Mouse (Mus musculus): ENCODE data around the gene Stam. TPM values are rescaled to one million over a fixed set of nuclear protein-coding genes. Genes with fewer than 3 reads are reported as not detected.
A peak's percentile ranks its signal among the peaks of the same experiment; 100 is the strongest.
"Not testable (repeated sequence)": the region's sequence is repeated elsewhere in the genome, so short reads cannot be mapped to it uniquely, and the experiment has no call there.

Stam gene
- total RNA-seq (2017), result 30.8 and 33.3 TPM in 2 replicates

GRCm38 (mm10) chr2:14073362-14074220 lies at the start of gene Stam:
Gene Stam, plus strand, starts transcription at chr2:14074098.
- peak; percentile 92 for ATAC-seq (ENCODE audit: extremely low read depth, insufficient number of reproducible peaks, low FRiP score, poor library complexity, severe bottlenecking)

GRCm38 (mm10) chr2:14041249-14041648 lies 32.6 kb upstream of the Stam start:
- no peak for ATAC-seq (ENCODE audit: extremely low read depth, insufficient number of reproducible peaks, low FRiP score, poor library complexity, severe bottlenecking)

DNA sequence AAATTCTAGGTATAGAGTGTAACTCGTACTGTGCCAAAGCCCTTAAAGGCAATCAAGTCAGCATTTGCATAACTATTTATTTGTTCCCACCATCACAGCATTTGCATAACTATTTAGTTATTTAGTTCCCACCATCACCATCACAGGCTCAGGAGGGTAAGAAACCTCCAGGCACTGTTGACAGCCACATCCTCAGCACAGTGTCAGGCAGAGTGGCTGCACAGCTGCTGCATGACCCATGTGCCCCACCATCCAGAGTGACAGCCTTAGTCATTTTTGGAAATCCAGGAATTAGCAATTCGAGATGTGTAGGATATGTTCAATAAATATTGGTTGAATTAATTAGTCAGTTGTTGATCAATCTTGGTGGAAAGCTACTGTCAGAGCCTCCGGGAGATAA lies 30.9 kb upstream of the Stam start:
- ATAC-seq (ENCODE audit: extremely low read depth, insufficient number of reproducible peaks, low FRiP score, poor library complexity, severe bottlenecking), result no peak

- ATAC-seq (ENCODE audit: extremely low read depth, insufficient number of reproducible peaks, low FRiP score, poor library complexity, severe bottlenecking), result no peak
These were observed 30.2 kb upstream of the Stam start for GRCm38 (mm10) chr2:14043577-14044170.

GRCm38 (mm10) chr2:14048381-14048780 lies 25.5 kb upstream of the Stam start:
- ATAC-seq (ENCODE audit: extremely low read depth, insufficient number of reproducible peaks, low FRiP score, poor library complexity, severe bottlenecking), result peak; percentile 84

DNA sequence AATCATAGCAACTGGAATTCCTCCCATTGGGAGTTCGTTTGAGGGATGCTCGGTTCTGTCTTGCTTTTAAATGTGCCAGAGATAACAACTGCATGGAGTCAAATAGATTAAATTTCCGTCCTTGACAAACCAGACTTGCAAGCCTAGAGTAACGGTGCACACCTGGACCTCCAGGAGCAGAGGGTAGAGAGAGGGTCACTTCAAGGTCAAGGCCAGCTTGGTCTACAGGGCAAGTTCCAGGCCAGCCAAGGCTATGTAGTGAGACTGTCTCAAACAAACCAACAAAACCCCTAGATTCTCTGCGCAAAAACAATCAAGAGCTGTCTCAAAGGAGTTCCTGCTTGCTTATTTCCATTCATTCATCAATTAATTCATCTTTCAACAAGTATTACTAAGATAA lies 25.1 kb upstream of the Stam start:
- ATAC-seq (ENCODE audit: extremely low read depth, insufficient number of reproducible peaks, low FRiP score, poor library complexity, severe bottlenecking), result no peak

DNA sequence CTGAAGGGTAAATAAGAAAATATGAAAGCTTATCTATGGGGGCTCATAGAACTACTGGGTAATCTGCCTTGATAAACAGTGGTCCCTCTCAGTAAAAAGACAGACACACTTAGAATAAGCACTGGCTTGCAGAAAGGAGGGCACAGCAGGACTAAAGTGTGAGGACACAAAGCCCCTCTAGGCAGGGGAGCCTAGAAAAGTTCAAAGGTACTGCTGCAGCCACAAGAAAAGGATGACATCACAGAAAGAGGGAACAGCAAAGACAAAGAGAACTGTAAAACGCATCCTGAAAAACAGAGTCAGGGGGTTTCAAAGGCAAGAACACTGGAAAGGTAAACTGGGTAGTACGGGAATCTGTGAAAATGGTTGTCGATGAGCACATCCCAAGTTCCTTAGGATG lies 20.3 kb upstream of the Stam start:
- ATAC-seq (ENCODE audit: extremely low read depth, insufficient number of reproducible peaks, low FRiP score, poor library complexity, severe bottlenecking), result no peak

GRCm38 (mm10) chr2:14054163-14054562 lies 19.7 kb upstream of the Stam start:
- ATAC-seq (ENCODE audit: extremely low read depth, insufficient number of reproducible peaks, low FRiP score, poor library complexity, severe bottlenecking), result no peak

- no peak for ATAC-seq (ENCODE audit: extremely low read depth, insufficient number of reproducible peaks, low FRiP score, poor library complexity, severe bottlenecking)
These were observed 19.2 kb upstream of the Stam start for GRCm38 (mm10) chr2:14054716-14055115.

GRCm38 (mm10) chr2:14055168-14055565 lies 18.7 kb upstream of the Stam start:
- ATAC-seq (ENCODE audit: extremely low read depth, insufficient number of reproducible peaks, low FRiP score, poor library complexity, severe bottlenecking), result 0 out of 2 replicates have a peak, but pooled peaks have one; percentile 15

- ATAC-seq (ENCODE audit: extremely low read depth, insufficient number of reproducible peaks, low FRiP score, poor library complexity, severe bottlenecking), result peak; percentile 26; the same call in 1 of the 2 replicates
These were observed 18.1 kb upstream of the Stam start, which contains the start of gene Hacd1 for GRCm38 (mm10) chr2:14055566-14056331. Gene Hacd1, minus strand, starts transcription at chr2:14056135.

GRCm38 (mm10) chr2:14065704-14066650 lies 7.9 kb upstream of the Stam start:
- no peak for ATAC-seq (ENCODE audit: extremely low read depth, insufficient number of reproducible peaks, low FRiP score, poor library complexity, severe bottlenecking)

GRCm38 (mm10) chr2:14069027-14069426 lies 4.9 kb upstream of the Stam start:
- no peak for ATAC-seq (ENCODE audit: extremely low read depth, insufficient number of reproducible peaks, low FRiP score, poor library complexity, severe bottlenecking)

DNA sequence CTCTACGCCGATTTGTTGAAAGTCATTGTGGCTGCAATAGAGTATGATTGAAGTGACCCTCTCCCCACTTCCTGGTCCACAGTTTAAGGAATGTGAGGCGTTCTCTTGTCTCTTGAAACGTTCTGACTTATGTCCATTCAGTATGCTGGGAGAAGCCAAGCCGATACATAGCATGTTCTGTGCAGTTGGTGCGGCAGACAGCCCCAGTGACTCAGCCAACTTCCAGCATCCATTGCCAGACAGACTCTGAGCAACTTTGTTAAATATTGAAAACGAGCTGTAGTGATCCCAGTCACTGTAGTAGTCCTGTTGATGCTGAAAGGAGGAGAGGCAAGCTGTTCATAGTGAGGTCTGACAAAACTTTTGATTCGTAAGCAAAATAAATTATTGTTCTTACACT lies 3.4 kb upstream of the Stam start:
- ATAC-seq (ENCODE audit: extremely low read depth, insufficient number of reproducible peaks, low FRiP score, poor library complexity, severe bottlenecking), result no peak

GRCm38 (mm10) chr2:14073008-14073361 lies 913 bp upstream of the Stam start:
- no peak for ATAC-seq (ENCODE audit: extremely low read depth, insufficient number of reproducible peaks, low FRiP score, poor library complexity, severe bottlenecking)

DNA sequence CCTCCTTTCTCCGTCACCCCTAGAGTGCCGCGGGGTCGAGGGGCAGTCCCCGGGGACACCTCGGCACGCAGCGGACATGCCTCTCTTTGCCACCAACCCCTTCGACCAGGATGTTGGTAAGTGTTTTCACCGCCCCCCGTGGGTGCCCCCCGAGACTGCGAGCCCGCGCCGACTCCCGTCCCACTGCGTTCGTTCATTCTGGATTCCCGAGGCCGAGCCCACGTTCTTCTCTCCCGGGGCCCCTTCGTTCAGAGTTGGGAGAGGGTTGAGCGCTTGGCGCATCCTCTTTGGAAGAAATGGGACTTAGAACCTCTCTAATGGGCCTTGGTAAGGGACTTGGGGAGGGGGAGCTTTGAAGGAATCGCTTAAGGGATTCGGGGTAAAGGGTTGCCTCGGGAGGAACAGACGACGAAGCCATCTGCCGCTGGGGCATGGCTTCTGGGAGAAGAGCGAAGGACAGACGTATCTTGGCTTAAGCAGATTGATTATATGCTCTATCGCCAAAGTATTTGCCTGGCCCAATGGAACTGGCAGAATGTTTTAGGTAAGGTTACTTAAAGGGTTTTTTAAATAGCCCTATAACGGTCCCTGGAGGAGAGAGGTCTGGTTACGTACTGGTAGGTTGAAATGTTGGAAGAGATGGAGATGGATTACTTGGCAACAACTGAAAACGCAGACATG lies 463 bp downstream of the Stam start:
- ATAC-seq (ENCODE audit: extremely low read depth, insufficient number of reproducible peaks, low FRiP score, poor library complexity, severe bottlenecking), result peak; percentile 32; the same call in 1 of the 2 replicates

- not testable (repeated sequence) for ATAC-seq (ENCODE audit: extremely low read depth, insufficient number of reproducible peaks, low FRiP score, poor library complexity, severe bottlenecking)
These were observed 4.6 kb downstream of the Stam start for GRCm38 (mm10) chr2:14078527-14078926.

GRCm38 (mm10) chr2:14100533-14100932 lies 26.6 kb downstream of the Stam start:
- ATAC-seq (ENCODE audit: extremely low read depth, insufficient number of reproducible peaks, low FRiP score, poor library complexity, severe bottlenecking), result no peak
